Mouse (Mus musculus): ENCODE results near the gene Cct2. TPM values are rescaled to one million over a fixed set of nuclear protein-coding genes. Genes with fewer than 3 reads are reported as not detected.
A peak's percentile ranks its signal among the peaks of the same experiment; 100 is the strongest.

Cct2 gene
- polyA plus RNA-seq (2015; fragmentation: Nextera tagmentation; extraction: Ambion mirVana), result 201 and 215 TPM in 2 replicates

DNA sequence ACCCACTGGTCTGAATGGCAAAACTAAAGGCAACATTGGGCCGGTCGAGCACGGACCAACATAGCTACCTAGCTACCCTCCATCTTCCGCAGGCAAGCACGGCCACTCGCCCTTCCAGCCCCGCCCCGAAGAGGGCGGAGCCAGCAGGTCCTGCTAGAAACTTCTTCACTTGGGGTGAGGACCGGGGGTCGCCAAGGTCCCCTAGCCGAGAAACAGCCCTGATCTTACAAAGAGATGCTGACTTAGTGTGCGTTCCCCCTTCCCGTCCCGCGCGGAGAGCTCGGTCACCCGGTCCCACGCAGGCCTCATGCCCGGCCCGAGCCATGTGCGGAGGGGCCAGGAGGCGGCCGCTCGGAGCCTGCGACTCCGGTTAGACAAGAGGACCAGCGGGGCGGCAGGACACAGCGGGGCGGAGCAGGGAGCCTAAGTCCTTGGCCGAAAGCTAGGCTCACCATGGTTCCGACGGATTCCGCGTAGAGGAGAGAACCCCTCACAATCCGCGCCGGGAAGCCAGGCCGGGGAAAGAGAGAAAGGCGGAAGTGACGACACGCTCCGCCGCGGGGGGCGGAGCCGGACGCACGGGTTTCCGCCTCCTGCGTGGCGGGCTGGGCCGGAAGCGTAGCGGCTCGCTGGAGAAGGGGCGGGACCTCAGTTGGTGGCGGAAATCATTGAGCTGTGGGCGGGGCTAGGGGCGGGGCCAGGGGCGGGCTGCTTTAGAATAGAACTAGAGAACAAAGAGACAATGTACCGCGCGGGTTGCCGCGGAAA lies at the start of gene Cct2:
Gene Cct2, minus strand, starts transcription at position 561 of the 768 bp plus-strand sequence.
- WGBS, result under 1% methylated on average over 68 of the region's 68 CpGs
- Histone ChIP-seq H3K4me2 (ENCODE audit: low read depth, low read length) (peak within 1 kb of the TSS; percentile 97), H3K27ac (ENCODE audit: low read length) (peak within 1 kb of the TSS; percentile 88), H3K4me1 (ENCODE audit: control insufficient read depth, insufficient read depth, low read length) (peaks cover 3% of the 10 kb centered on the region; the same call in 1 of the 2 replicates), H3K27me3 (ENCODE audit: control insufficient read depth, insufficient read depth, low read length) (no peaks in the 10 kb centered on the region), H3K9ac (ENCODE audit: low read length) (peak within 1 kb of the TSS; percentile 92), H3K36me3 (ENCODE audit: control insufficient read depth, insufficient read depth, low read length) (peaks cover 20% of the 10 kb centered on the region), H3K4me3 (replicated peaks; ENCODE audit: low read length) (peak within 1 kb of the TSS; percentile 75), H3K9me3 (replicated peaks; ENCODE audit: control insufficient read depth, low read length) (no peaks in the 10 kb centered on the region)
- peak; percentile 96 for ATAC-seq (ENCODE audit: insufficient read depth, low FRiP score)

DNA sequence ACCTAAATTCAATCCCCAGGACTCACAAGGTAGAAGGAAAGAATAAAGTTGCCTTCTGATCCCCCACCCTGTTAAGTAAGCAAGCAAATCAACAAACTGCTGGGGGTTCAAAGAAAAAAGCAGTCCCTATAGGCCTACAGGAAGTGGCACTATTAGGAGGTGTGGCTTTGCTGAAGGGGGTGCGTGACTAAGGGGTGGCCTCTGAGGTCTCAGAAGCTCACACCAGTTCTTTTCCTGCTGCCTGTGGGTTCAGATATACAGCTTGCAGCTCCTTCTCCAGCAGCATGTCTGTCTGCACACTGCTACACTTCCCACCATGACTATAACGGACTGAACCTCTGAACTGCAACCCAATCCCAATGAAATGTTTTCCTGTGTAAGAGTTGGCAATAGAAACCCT lies 48.9 kb upstream of the Cct2 start:
- H3K36me3 ChIP-seq (ENCODE audit: control insufficient read depth, insufficient read depth, low read length), result no peaks in the 10 kb centered on the region
- H3K9me3 ChIP-seq (replicated peaks; ENCODE audit: control insufficient read depth, low read length), result no peaks in the 10 kb centered on the region
- H3K4me1 ChIP-seq (ENCODE audit: control insufficient read depth, insufficient read depth, low read length), result peaks cover 14% of the 10 kb centered on the region
- no peak overlapping the region for H3K9ac ChIP-seq (ENCODE audit: low read length)
- H3K27ac ChIP-seq (ENCODE audit: low read length), result no peak overlapping the region
- H3K4me3 ChIP-seq (replicated peaks; ENCODE audit: low read length), result no peak overlapping the region
- 40% methylated on average over 2 of the region's 2 CpGs for WGBS
- H3K4me2 ChIP-seq (ENCODE audit: low read depth, low read length), result no peak overlapping the region
- peak; percentile 57; the same call in 1 of the 2 replicates for ATAC-seq (ENCODE audit: insufficient read depth, low FRiP score)
- no peaks in the 10 kb centered on the region for H3K27me3 ChIP-seq (ENCODE audit: control insufficient read depth, insufficient read depth, low read length)

DNA sequence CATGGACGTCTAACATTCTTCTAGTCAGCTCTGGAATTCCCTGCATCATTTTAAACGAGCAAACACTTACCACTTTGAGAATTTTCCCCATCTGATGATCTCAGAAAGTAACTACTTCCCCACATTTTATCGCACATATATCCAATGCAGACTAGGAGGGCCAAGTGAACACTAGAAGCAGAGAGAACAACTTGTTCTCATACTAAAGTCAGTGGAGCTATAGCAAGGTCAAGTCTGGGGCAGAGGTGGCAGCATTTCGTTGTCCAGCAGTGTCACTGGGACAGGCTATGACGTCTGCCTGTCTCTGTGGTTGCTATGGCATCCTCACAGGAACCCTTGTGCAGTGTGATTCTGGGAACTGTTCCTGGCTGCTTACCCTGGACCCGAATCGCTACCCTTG lies 47.8 kb upstream of the Cct2 start:
- H3K9me3 ChIP-seq (replicated peaks; ENCODE audit: control insufficient read depth, low read length), result no peaks in the 10 kb centered on the region
- no peak overlapping the region for H3K4me3 ChIP-seq (replicated peaks; ENCODE audit: low read length)
- ATAC-seq (ENCODE audit: insufficient read depth, low FRiP score), result no peak
- WGBS, result 70% methylated on average over 7 of the region's 7 CpGs
- H3K27ac ChIP-seq (ENCODE audit: low read length), result no peak overlapping the region
- peaks cover 18% of the 10 kb centered on the region for H3K4me1 ChIP-seq (ENCODE audit: control insufficient read depth, insufficient read depth, low read length)
- H3K4me2 ChIP-seq (ENCODE audit: low read depth, low read length), result no peak overlapping the region
- no peaks in the 10 kb centered on the region for H3K27me3 ChIP-seq (ENCODE audit: control insufficient read depth, insufficient read depth, low read length)
- H3K36me3 ChIP-seq (ENCODE audit: control insufficient read depth, insufficient read depth, low read length), result no peaks in the 10 kb centered on the region
- H3K9ac ChIP-seq (ENCODE audit: low read length), result no peak overlapping the region

DNA sequence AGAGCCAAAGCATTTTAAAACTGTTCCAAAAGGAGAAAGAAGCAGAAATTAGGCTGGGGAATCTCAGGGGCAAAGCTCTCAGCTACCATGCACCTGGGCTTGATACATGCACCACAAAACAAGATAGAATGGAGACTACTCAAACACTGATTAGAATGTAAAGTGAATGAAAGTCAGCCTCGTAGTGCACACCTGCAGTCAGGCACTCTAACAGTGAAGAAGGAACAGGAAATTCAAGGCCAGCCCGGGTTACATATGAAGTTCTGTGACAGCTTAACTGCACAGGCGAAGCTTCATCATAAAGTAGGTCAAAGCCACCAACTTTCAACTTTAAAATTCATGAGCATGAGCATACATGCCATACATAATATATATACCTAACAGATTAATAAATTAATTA lies 46.7 kb upstream of the Cct2 start:
- no peak for ATAC-seq (ENCODE audit: insufficient read depth, low FRiP score)
- no peak overlapping the region for H3K4me2 ChIP-seq (ENCODE audit: low read depth, low read length)
- H3K4me1 ChIP-seq (ENCODE audit: control insufficient read depth, insufficient read depth, low read length), result peaks cover 28% of the 10 kb centered on the region
- H3K27ac ChIP-seq (ENCODE audit: low read length), result peak overlapping the region; percentile 33; the same call in 1 of the 2 replicates
- no peaks in the 10 kb centered on the region for H3K9me3 ChIP-seq (replicated peaks; ENCODE audit: control insufficient read depth, low read length)
- H3K9ac ChIP-seq (ENCODE audit: low read length), result no peak overlapping the region
- 45% methylated on average over 3 of the region's 3 CpGs for WGBS
- H3K27me3 ChIP-seq (ENCODE audit: control insufficient read depth, insufficient read depth, low read length), result no peaks in the 10 kb centered on the region
- no peak overlapping the region for H3K4me3 ChIP-seq (replicated peaks; ENCODE audit: low read length)
- H3K36me3 ChIP-seq (ENCODE audit: control insufficient read depth, insufficient read depth, low read length), result no peaks in the 10 kb centered on the region

DNA sequence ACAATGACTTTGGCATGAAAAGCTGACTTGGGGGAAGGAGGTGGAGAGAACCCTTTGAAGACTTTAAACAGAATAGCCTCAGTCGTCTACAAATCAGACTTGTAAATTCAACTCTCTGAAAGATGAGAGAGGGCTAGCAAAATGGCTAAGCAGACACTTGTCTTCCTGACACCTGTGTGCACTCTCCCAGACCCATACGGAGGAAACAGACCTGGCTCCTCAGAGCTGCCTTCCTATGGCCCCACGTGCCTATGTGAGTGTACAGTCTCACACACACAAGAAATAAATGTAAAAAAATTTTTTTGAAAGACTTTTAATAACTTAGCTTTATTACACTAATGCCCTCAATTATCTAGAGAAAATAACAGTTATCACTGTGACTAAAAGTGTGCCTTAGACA lies 43.1 kb upstream of the Cct2 start:
- Histone ChIP-seq H3K27me3 (ENCODE audit: control insufficient read depth, insufficient read depth, low read length) (no peaks in the 10 kb centered on the region), H3K9ac (ENCODE audit: low read length) (no peak overlapping the region), H3K27ac (ENCODE audit: low read length) (no peak overlapping the region; the same call in 1 of the 2 replicates), H3K4me3 (replicated peaks; ENCODE audit: low read length) (no peak overlapping the region), H3K4me2 (ENCODE audit: low read depth, low read length) (no peak overlapping the region), H3K36me3 (ENCODE audit: control insufficient read depth, insufficient read depth, low read length) (no peaks in the 10 kb centered on the region), H3K4me1 (ENCODE audit: control insufficient read depth, insufficient read depth, low read length) (peaks cover 31% of the 10 kb centered on the region), H3K9me3 (replicated peaks; ENCODE audit: control insufficient read depth, low read length) (no peaks in the 10 kb centered on the region)
- no peak for ATAC-seq (ENCODE audit: insufficient read depth, low FRiP score)
- WGBS, result 16% methylated on average over 3 of the region's 3 CpGs

DNA sequence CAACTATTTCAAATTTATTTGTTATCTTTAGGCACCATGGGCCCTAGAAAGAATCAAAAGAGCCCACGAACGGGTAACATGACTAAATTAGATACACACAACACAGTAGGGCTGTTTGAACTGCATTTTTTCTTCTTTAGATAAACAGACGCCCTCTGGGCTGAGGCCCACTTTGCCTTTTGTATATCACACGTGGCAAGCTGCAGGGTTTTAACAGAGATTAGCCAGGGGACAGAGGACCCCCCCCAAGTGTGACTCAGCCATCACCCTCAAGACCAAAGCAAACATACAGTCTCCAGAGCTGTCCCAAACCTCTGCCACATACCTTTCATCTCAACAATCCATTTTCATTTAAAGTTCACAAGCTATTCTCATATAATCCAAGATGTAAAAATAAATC lies 42.6 kb upstream of the Cct2 start:
- no peaks in the 10 kb centered on the region for H3K27me3 ChIP-seq (ENCODE audit: control insufficient read depth, insufficient read depth, low read length)
- no peak overlapping the region for H3K27ac ChIP-seq (ENCODE audit: low read length)
- WGBS, result 11% methylated on average over 4 of the region's 4 CpGs
- H3K9me3 ChIP-seq (replicated peaks; ENCODE audit: control insufficient read depth, low read length), result no peaks in the 10 kb centered on the region
- H3K4me2 ChIP-seq (ENCODE audit: low read depth, low read length), result no peak overlapping the region
- no peak overlapping the region for H3K4me3 ChIP-seq (replicated peaks; ENCODE audit: low read length)
- H3K36me3 ChIP-seq (ENCODE audit: control insufficient read depth, insufficient read depth, low read length), result no peaks in the 10 kb centered on the region
- H3K9ac ChIP-seq (ENCODE audit: low read length), result no peak overlapping the region
- peaks cover 29% of the 10 kb centered on the region for H3K4me1 ChIP-seq (ENCODE audit: control insufficient read depth, insufficient read depth, low read length)
- ATAC-seq (ENCODE audit: insufficient read depth, low FRiP score), result peak; percentile 67; the same call in 1 of the 2 replicates

DNA sequence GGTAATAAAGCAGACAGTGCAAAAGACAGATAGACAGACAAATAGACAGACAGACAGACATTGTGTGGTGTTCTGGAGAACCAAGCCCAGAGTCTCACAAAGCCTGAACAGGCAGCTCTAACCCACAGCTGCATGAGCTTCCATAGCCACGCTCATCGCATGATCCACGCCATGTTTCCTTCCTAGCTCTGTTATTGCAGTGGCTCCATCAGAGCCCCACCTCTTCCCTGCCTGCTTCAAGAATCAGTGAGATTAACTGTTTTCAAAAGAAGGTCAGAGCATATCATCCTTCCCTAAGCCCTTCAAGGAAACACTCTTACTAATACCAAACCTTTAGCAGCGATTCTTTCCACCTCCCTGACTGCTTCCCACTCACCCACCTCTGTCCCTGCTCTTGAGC lies 41.4 kb upstream of the Cct2 start:
- Histone ChIP-seq H3K27ac (ENCODE audit: low read length) (no peak overlapping the region; the same call in 1 of the 2 replicates), H3K9ac (ENCODE audit: low read length) (no peak overlapping the region), H3K9me3 (replicated peaks; ENCODE audit: control insufficient read depth, low read length) (no peaks in the 10 kb centered on the region), H3K4me1 (ENCODE audit: control insufficient read depth, insufficient read depth, low read length) (peaks cover 26% of the 10 kb centered on the region), H3K36me3 (ENCODE audit: control insufficient read depth, insufficient read depth, low read length) (no peaks in the 10 kb centered on the region), H3K27me3 (ENCODE audit: control insufficient read depth, insufficient read depth, low read length) (no peaks in the 10 kb centered on the region), H3K4me2 (ENCODE audit: low read depth, low read length) (no peak overlapping the region), H3K4me3 (replicated peaks; ENCODE audit: low read length) (no peak overlapping the region)
- 48% methylated on average over 4 of the region's 4 CpGs for WGBS
- ATAC-seq (ENCODE audit: insufficient read depth, low FRiP score), result peak; percentile 35; the same call in 1 of the 2 replicates

DNA sequence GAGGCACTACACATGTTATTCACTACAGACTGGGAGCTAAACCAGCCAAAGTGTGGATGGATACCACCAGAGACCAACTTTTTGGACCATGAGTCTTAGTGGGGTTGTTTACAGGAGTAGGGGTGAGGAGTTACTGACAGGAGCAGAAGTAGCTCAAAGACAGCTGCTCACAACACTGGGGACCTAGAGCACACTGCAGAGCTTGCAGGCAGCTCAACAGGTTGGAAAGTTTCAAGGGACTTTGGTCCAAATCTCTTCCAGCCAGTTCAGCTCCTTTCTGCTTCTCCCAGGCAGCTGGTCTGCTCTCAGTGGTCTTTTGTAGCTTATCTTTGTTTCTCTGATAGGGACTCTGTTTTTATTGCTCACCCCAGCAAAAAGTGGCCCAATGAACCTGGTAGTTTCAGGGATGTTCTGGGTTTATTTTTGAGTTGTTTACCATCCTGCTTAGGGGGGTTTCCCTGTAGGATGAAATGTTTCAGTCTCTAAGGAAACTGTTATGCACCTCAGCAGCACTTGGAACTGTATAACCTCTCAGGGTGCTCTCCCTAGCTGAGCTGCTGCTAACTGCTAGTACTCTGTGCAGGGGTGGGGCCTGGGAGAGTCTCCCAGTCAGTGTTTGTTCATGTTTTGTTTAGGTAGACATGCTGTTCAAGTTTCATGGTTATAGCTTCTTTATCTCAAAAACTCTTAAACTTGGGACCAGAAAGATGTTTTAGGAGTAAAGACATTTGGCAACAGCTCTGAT lies 40.4 kb upstream of the Cct2 start:
- no peak overlapping the region for H3K27ac ChIP-seq (ENCODE audit: low read length)
- H3K4me1 ChIP-seq (ENCODE audit: control insufficient read depth, insufficient read depth, low read length), result peaks cover 24% of the 10 kb centered on the region
- H3K36me3 ChIP-seq (ENCODE audit: control insufficient read depth, insufficient read depth, low read length), result no peaks in the 10 kb centered on the region
- H3K9me3 ChIP-seq (replicated peaks; ENCODE audit: control insufficient read depth, low read length), result no peaks in the 10 kb centered on the region
- no peak overlapping the region for H3K4me3 ChIP-seq (replicated peaks; ENCODE audit: low read length)
- H3K9ac ChIP-seq (ENCODE audit: low read length), result no peak overlapping the region
- no peaks in the 10 kb centered on the region for H3K27me3 ChIP-seq (ENCODE audit: control insufficient read depth, insufficient read depth, low read length)
- H3K4me2 ChIP-seq (ENCODE audit: low read depth, low read length), result no peak overlapping the region
- ATAC-seq (ENCODE audit: insufficient read depth, low FRiP score), result no peak

DNA sequence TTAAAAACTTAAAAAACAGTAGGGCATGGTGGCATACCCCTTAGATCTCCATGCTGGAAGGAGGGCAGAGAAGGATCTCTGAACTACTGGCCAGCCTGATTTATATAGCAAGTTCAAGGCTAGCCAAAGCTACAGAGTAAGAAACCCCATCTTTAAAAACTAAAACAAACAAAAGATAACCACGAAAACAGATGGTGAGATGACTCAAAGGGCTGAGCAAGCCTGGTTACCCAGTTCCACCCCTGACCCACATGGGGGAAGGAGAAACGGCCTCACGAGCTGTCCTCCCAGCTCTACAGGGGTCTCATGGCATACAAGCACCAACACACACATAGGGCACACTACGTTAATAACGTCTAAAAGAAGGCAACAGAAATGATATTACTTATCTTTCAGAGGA lies 36.6 kb upstream of the Cct2 start:
- no peak overlapping the region for H3K4me2 ChIP-seq (ENCODE audit: low read depth, low read length)
- no peak for ATAC-seq (ENCODE audit: insufficient read depth, low FRiP score)
- no peaks in the 10 kb centered on the region for H3K27me3 ChIP-seq (ENCODE audit: control insufficient read depth, insufficient read depth, low read length)
- H3K36me3 ChIP-seq (ENCODE audit: control insufficient read depth, insufficient read depth, low read length), result no peaks in the 10 kb centered on the region
- H3K9ac ChIP-seq (ENCODE audit: low read length), result no peak overlapping the region
- no peaks in the 10 kb centered on the region for H3K9me3 ChIP-seq (replicated peaks; ENCODE audit: control insufficient read depth, low read length)
- WGBS, result 73% methylated on average over 5 of the region's 5 CpGs
- H3K4me3 ChIP-seq (replicated peaks; ENCODE audit: low read length), result no peak overlapping the region
- H3K27ac ChIP-seq (ENCODE audit: low read length), result no peak overlapping the region
- peaks cover 10% of the 10 kb centered on the region; the same call in 1 of the 2 replicates for H3K4me1 ChIP-seq (ENCODE audit: control insufficient read depth, insufficient read depth, low read length)

Measured in stomach, embryonic 16.5 days (tissue).